In the genomic region with DNA sequence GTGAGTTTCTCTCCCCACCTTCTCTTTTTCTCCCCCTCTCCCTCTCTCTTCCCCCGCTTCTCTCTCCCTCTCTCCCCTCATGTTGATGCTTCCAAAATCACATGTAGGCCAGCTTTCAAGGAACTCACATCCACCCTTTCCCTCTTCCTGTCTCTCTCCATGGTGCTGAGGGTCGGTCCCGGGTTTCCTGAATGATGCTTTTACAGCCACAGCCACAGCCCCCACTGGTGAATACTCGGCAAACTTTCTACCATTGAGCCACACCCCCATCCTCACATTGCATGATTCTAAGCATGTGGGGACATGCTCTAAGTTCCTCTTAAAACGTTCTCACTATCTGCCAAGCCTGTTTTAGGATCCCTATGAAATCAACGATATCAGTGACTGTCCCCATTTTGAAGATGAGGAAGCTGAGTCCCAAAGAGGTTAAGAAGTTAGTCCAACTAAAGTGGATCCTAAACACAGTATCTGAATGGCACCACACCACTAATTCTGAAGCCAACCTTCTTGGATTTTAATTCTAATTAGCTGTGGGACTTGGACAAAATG, we compare ENCODE assay signal across 10 mouse cellular contexts. TPM values are rescaled to one million over a fixed set of nuclear protein-coding genes. Genes with fewer than 3 reads are reported as not detected.
DNase-seq lines count a peak whose midpoint lies in the region; ATAC-seq lines count a peak whose summit lies in the region.
"Had no signal": no experiment of that assay in that cellular context is flagged by ENCODE, and none has a peak within 500 bp of the region (broad histone marks: within the 10 kb centered on the region; RNA-seq: fewer than 3 reads in every experiment).

No protein-coding gene starts in this region.

- H3K36me3 ChIP-seq in liver, embryonic 12.5 days: peaks cover 22% of the 10 kb centered on the region
- peaks cover 13% of the 10 kb centered on the region for H3K36me3 ChIP-seq in embryonic facial prominence, embryonic 15.5 days
- peaks cover 3% of the 10 kb centered on the region; the same call in 1 of the 2 replicates for H3K36me3 ChIP-seq in limb, embryonic 11.5 days (ENCODE audit: control insufficient read depth, insufficient read depth, low read length)
- no peaks in the 10 kb centered on the region for H3K36me3 ChIP-seq in stomach, embryonic 15.5 days

- peak overlapping the region; percentile 91 for H3K4me2 ChIP-seq in liver, embryonic 12.5 days
- H3K4me2 ChIP-seq in embryonic facial prominence, embryonic 15.5 days (replicated peaks): peak overlapping the region; percentile 84; the same call in 1 of the 2 replicates
- no peak overlapping the region for H3K4me2 ChIP-seq in limb, embryonic 11.5 days (ENCODE audit: low read depth, severe bottlenecking)
- peak overlapping the region; percentile 69 for H3K4me2 ChIP-seq in stomach, embryonic 15.5 days

- H3K27me3 ChIP-seq in liver, embryonic 12.5 days (replicated peaks): peaks cover 12% of the 10 kb centered on the region; the same call in 1 of the 2 replicates
- H3K27me3 ChIP-seq in embryonic facial prominence, embryonic 15.5 days: no peaks in the 10 kb centered on the region
- no peaks in the 10 kb centered on the region for H3K27me3 ChIP-seq in limb, embryonic 11.5 days (ENCODE audit: control insufficient read depth, insufficient read depth, low read length)
- no peaks in the 10 kb centered on the region for H3K27me3 ChIP-seq in stomach, embryonic 15.5 days (replicated peaks)
- H3K27me3 ChIP-seq: megakaryocyte, embryonic 14.5 days had no signal

- WGBS in liver, embryonic 12.5 days (ENCODE audit: insufficient replicate concordance): 37% methylated on average over 6 of the region's 6 CpGs
- WGBS in embryonic facial prominence, embryonic 15.5 days: 40% methylated on average over 6 of the region's 6 CpGs
- WGBS in limb, embryonic 11.5 days: 47% methylated on average over 6 of the region's 6 CpGs
- WGBS in stomach, embryonic 15.5 days: 43% methylated on average over 6 of the region's 6 CpGs

- H3K4me1 ChIP-seq in liver, embryonic 12.5 days: peaks cover 29% of the 10 kb centered on the region
- H3K4me1 ChIP-seq in embryonic facial prominence, embryonic 15.5 days: peaks cover 23% of the 10 kb centered on the region
- H3K4me1 ChIP-seq in limb, embryonic 11.5 days (ENCODE audit: control insufficient read depth, insufficient read depth, low read length): peaks cover 11% of the 10 kb centered on the region
- peaks cover 17% of the 10 kb centered on the region for H3K4me1 ChIP-seq in stomach, embryonic 15.5 days

- no peak for ATAC-seq in liver, embryonic 12.5 days
- ATAC-seq in embryonic facial prominence, embryonic 15.5 days (ENCODE audit: insufficient number of reproducible peaks, low FRiP score, low TSS enrichment, low read depth): no peak
- no peak for ATAC-seq in limb, embryonic 11.5 days (ENCODE audit: insufficient number of reproducible peaks, low FRiP score, low TSS enrichment, low read depth)
- no peak for ATAC-seq in stomach, embryonic 15.5 days (ENCODE audit: insufficient read depth, low FRiP score, low read depth)

- H3K9me3 ChIP-seq in liver, embryonic 12.5 days (replicated peaks): no peaks in the 10 kb centered on the region
- H3K9me3 ChIP-seq in embryonic facial prominence, embryonic 15.5 days (replicated peaks): no peaks in the 10 kb centered on the region
- no peaks in the 10 kb centered on the region for H3K9me3 ChIP-seq in limb, embryonic 11.5 days (ENCODE audit: control insufficient read depth, low read length)
- H3K9me3 ChIP-seq in stomach, embryonic 15.5 days: no peaks in the 10 kb centered on the region
- H3K9me3 ChIP-seq: megakaryocyte, embryonic 14.5 days had no signal

- 0 out of 2 replicates have a peak overlapping the region, but pooled peaks have one; percentile 77 for H3K4me3 ChIP-seq in liver, embryonic 12.5 days
- no peak overlapping the region for H3K4me3 ChIP-seq in embryonic facial prominence, embryonic 15.5 days (replicated peaks)
- no peak overlapping the region for H3K4me3 ChIP-seq in limb, embryonic 11.5 days (ENCODE audit: low read depth, low read length)
- H3K4me3 ChIP-seq in stomach, embryonic 15.5 days (replicated peaks): no peak overlapping the region

- DNase-seq in liver: no peak
- DNase-seq in limb, embryonic 11.5 days (ENCODE audit: low spot score): peak; percentile 47
- no peak for DNase-seq in cerebellum, postnatal 10 days
- DNase-seq in urinary bladder, adult 2 months (ENCODE audit: low spot score): no peak
- DNase-seq: right cerebral cortex, postnatal 25 days; thymus, postnatal 25 days had no signal

- no peak overlapping the region for H3K27ac ChIP-seq in liver, embryonic 12.5 days
- no peak overlapping the region for H3K27ac ChIP-seq in embryonic facial prominence, embryonic 15.5 days (replicated peaks)
- H3K27ac ChIP-seq in limb, embryonic 11.5 days (replicated peaks; ENCODE audit: low read depth, low read length): no peak overlapping the region
- no peak overlapping the region for H3K27ac ChIP-seq in stomach, embryonic 15.5 days

- peak overlapping the region; percentile 74; the same call in 1 of the 2 replicates for H3K9ac ChIP-seq in liver, embryonic 12.5 days
- no peak overlapping the region for H3K9ac ChIP-seq in embryonic facial prominence, embryonic 15.5 days
- no peak overlapping the region for H3K9ac ChIP-seq in limb, embryonic 11.5 days (ENCODE audit: low read length)
- no peak overlapping the region for H3K9ac ChIP-seq in stomach, embryonic 15.5 days

RNA-seq across cellular contexts. Expression of a gene that starts 1.5 kb away (rescaled TPM):
- polyA plus RNA-seq in liver, embryonic 12.5 days (2016; fragmentation: Nextera tagmentation; extraction: Ambion mirVana): 4.9 and 5.5 TPM in 2 replicates
- 13.9 and 15.1 TPM in 2 replicates for polyA plus RNA-seq in embryonic facial prominence, embryonic 15.5 days (2015; fragmentation: Nextera tagmentation; extraction: Ambion mirVana)
- 10.7 and 11.7 TPM in 2 replicates for polyA plus RNA-seq in limb, embryonic 11.5 days (2014; fragmentation: Nextera tagmentation; extraction: Ambion mirVana)
- polyA plus RNA-seq in stomach, embryonic 15.5 days (2015; fragmentation: Nextera tagmentation; extraction: Ambion mirVana): 13.5 and 14.7 TPM in 2 replicates
- polyA plus RNA-seq in urinary bladder, adult 2 months (2012; rRNA removed): 11.1 and 13.1 TPM in 2 replicates

RNA-seq across cellular contexts. Expression of a gene that starts 2.0 kb away (rescaled TPM):
- polyA plus RNA-seq in liver, embryonic 12.5 days (2016; fragmentation: Nextera tagmentation; extraction: Ambion mirVana): 97.8 and 98.3 TPM in 2 replicates
- polyA plus RNA-seq in embryonic facial prominence, embryonic 15.5 days (2015; fragmentation: Nextera tagmentation; extraction: Ambion mirVana): 139 and 140 TPM in 2 replicates
- 179 and 183 TPM in 2 replicates for polyA plus RNA-seq in limb, embryonic 11.5 days (2014; fragmentation: Nextera tagmentation; extraction: Ambion mirVana)
- polyA plus RNA-seq in stomach, embryonic 15.5 days (2015; fragmentation: Nextera tagmentation; extraction: Ambion mirVana): 131 and 141 TPM in 2 replicates
- 122 and 124 TPM in 2 replicates for polyA plus RNA-seq in urinary bladder, adult 2 months (2012; rRNA removed)

RNA-seq across cellular contexts. Expression of a gene that starts 18.4 kb away (rescaled TPM):
- polyA plus RNA-seq in liver, embryonic 12.5 days (2016; fragmentation: Nextera tagmentation; extraction: Ambion mirVana): 0.18 and 0.41 TPM in 2 replicates
- 0.68 and 1.1 TPM in 2 replicates for polyA plus RNA-seq in embryonic facial prominence, embryonic 15.5 days (2015; fragmentation: Nextera tagmentation; extraction: Ambion mirVana)
- polyA plus RNA-seq in limb, embryonic 11.5 days (2014; fragmentation: Nextera tagmentation; extraction: Ambion mirVana): 0.23 TPM in 1 of 2 replicates, not detected in the other
- 2.3 and 2.9 TPM in 2 replicates for polyA plus RNA-seq in stomach, embryonic 15.5 days (2015; fragmentation: Nextera tagmentation; extraction: Ambion mirVana)
- polyA plus RNA-seq in urinary bladder, adult 2 months (2012; rRNA removed): 0.09 and 0.28 TPM in 2 replicates

RNA-seq across cellular contexts. Expression of a gene that starts 27.9 kb away (rescaled TPM):
- 8.1 and 10.1 TPM in 2 replicates for polyA plus RNA-seq in liver, embryonic 12.5 days (2016; fragmentation: Nextera tagmentation; extraction: Ambion mirVana)
- 14.7 and 16.3 TPM in 2 replicates for polyA plus RNA-seq in embryonic facial prominence, embryonic 15.5 days (2015; fragmentation: Nextera tagmentation; extraction: Ambion mirVana)
- polyA plus RNA-seq in limb, embryonic 11.5 days (2014; fragmentation: Nextera tagmentation; extraction: Ambion mirVana): 9.3 and 9.8 TPM in 2 replicates
- polyA plus RNA-seq in stomach, embryonic 15.5 days (2015; fragmentation: Nextera tagmentation; extraction: Ambion mirVana): 11.6 and 12.8 TPM in 2 replicates
- 7.2 and 7.7 TPM in 2 replicates for polyA plus RNA-seq in urinary bladder, adult 2 months (2012; rRNA removed)

RNA-seq across cellular contexts. Expression of a gene that starts 28.6 kb away (rescaled TPM):
- 4.1 and 5.1 TPM in 2 replicates for polyA plus RNA-seq in liver, embryonic 12.5 days (2016; fragmentation: Nextera tagmentation; extraction: Ambion mirVana)
- 10.4 and 12.8 TPM in 2 replicates for polyA plus RNA-seq in embryonic facial prominence, embryonic 15.5 days (2015; fragmentation: Nextera tagmentation; extraction: Ambion mirVana)
- 2.2 and 2.3 TPM in 2 replicates for polyA plus RNA-seq in limb, embryonic 11.5 days (2014; fragmentation: Nextera tagmentation; extraction: Ambion mirVana)
- polyA plus RNA-seq in stomach, embryonic 15.5 days (2015; fragmentation: Nextera tagmentation; extraction: Ambion mirVana): 10.6 and 10.7 TPM in 2 replicates
- polyA plus RNA-seq in urinary bladder, adult 2 months (2012; rRNA removed): 58.3 and 61.8 TPM in 2 replicates
